Mouse (Mus musculus) heart, embryonic 16.5 days (tissue): ENCODE measurements at regions not wholly inside any gene's neighbourhood (a gene's known extent, or its start where the extent isn't known, plus 50 kb on each side); places are given as distances from the start of the nearest gene placed in this dataset.

Experiments used
- ATAC-seq: fragments of 200-750 bp; cut with Nextera tagmentation; replicated peaks from 2 replicates; pipeline ENCODE4 v1.8.0; 2017; ENCODE audit warnings: moderate number of reproducible peaks; ENCODE audit not compliant: insufficient read depth, low FRiP score; ENCODE audit errors: extremely low read depth
- H3K27ac ChIP-seq: fragments of 300-500 bp; sonication (generic); 2 replicates; pipeline ENCODE4 v1.5.1; 2014; ENCODE audit warnings: mild to moderate bottlenecking, low read length, control low read depth, moderate library complexity
- H3K27me3 ChIP-seq: fragments of 300-500 bp; sonication (generic); 2 replicates; pipeline ENCODE4 v1.6.1; 2014; ENCODE audit warnings: low read length, mixed read lengths; ENCODE audit not compliant: control insufficient read depth, insufficient read depth
- H3K36me3 ChIP-seq: fragments of 300-500 bp; sonication (generic); 2 replicates; pipeline ENCODE4 v1.6.1; 2014; ENCODE audit not compliant: control insufficient read depth, insufficient read depth
- H3K4me1 ChIP-seq: fragments of 300-500 bp; sonication (generic); 2 replicates; pipeline ENCODE4 v1.6.1; 2014; ENCODE audit warnings: low read length, mixed read lengths; ENCODE audit not compliant: control insufficient read depth, insufficient read depth
- H3K4me2 ChIP-seq: fragments of 300-500 bp; sonication (generic); 2 replicates; pipeline ENCODE4 v1.6.1; 2014; ENCODE audit warnings: low read depth, mild to moderate bottlenecking, control low read depth, low read length
- H3K4me3 ChIP-seq: fragments of 300-500 bp; sonication (generic); 2 replicates; pipeline ENCODE4 v1.5.1; 2014; ENCODE audit warnings: mild to moderate bottlenecking, control low read depth, low read length
- H3K9ac ChIP-seq: fragments of 300-500 bp; sonication (generic); 2 replicates; pipeline ENCODE4 v1.6.1; 2014; ENCODE audit warnings: low read length, control low read depth
- H3K9me3 ChIP-seq: fragments of 300-500 bp; sonication (generic); replicated peaks from 2 replicates; pipeline ENCODE4 v1.6.1; 2016; ENCODE audit warnings: low read length; ENCODE audit not compliant: control insufficient read depth
- WGBS: fragments of 180-500 bp; shearing (Covaris S2); extraction: QIAGEN DNeasy Blood & Tissue Kit; methylation state at CpG from one replicate; pipeline ENCODE4 v1.1.7; 2014; 5-methylcytosine and 5-hydroxymethylcytosine counted together

GRCm38 (mm10) chr1:166787945-166788344 lies 106.3 kb upstream of the Fmo9 start:
- WGBS, result 31% methylated on average over 1 of the region's 1 CpGs
- H3K4me1 ChIP-seq, result no peaks in the 10 kb centered on the region
- H3K36me3 ChIP-seq, result no peaks in the 10 kb centered on the region
- no peak overlapping the region for H3K9ac ChIP-seq
- no peak overlapping the region for H3K27ac ChIP-seq
- H3K4me3 ChIP-seq, result no peak overlapping the region
- no peaks in the 10 kb centered on the region for H3K27me3 ChIP-seq
- no peak for ATAC-seq
- no peak overlapping the region for H3K4me2 ChIP-seq
- H3K9me3 ChIP-seq, result no peaks in the 10 kb centered on the region

GRCm38 (mm10) chr1:166788824-166789399 lies 107.3 kb upstream of the Fmo9 start:
- Histone ChIP-seq H3K9ac (no peak overlapping the region), H3K4me1 (no peaks in the 10 kb centered on the region)

GRCm38 (mm10) chr1:166793052-166793716 lies 111.5 kb upstream of the Fmo9 start:
- WGBS, result 71% methylated on average over 6 of the region's 6 CpGs
- H3K27me3 ChIP-seq, result no peaks in the 10 kb centered on the region
- no peak overlapping the region for H3K9ac ChIP-seq
- no peak overlapping the region for H3K4me3 ChIP-seq
- H3K27ac ChIP-seq, result no peak overlapping the region
- H3K4me1 ChIP-seq, result no peaks in the 10 kb centered on the region
- H3K36me3 ChIP-seq, result no peaks in the 10 kb centered on the region
- no peak for ATAC-seq
- no peaks in the 10 kb centered on the region for H3K9me3 ChIP-seq
- H3K4me2 ChIP-seq, result no peak overlapping the region

More at GRCm38 (mm10) chr1:166788824-166789399, 107.3 kb upstream of the Fmo9 start:
- no peak overlapping the region for H3K4me3 ChIP-seq
- H3K27ac ChIP-seq, result no peak overlapping the region
- H3K36me3 ChIP-seq, result no peaks in the 10 kb centered on the region
- ATAC-seq, result no peak
- 58% methylated on average over 1 of the region's 1 CpGs for WGBS
- H3K27me3 ChIP-seq, result no peaks in the 10 kb centered on the region
- H3K9me3 ChIP-seq, result no peaks in the 10 kb centered on the region
- H3K4me2 ChIP-seq, result no peak overlapping the region

GRCm38 (mm10) chr1:166793717-166794081 lies 112.1 kb upstream of the Fmo9 start:
- no peaks in the 10 kb centered on the region for H3K36me3 ChIP-seq
- no peak overlapping the region for H3K4me2 ChIP-seq
- no peaks in the 10 kb centered on the region for H3K4me1 ChIP-seq
- no peak overlapping the region for H3K4me3 ChIP-seq
- WGBS, result 29% methylated on average over 1 of the region's 1 CpGs
- H3K27ac ChIP-seq, result no peak overlapping the region
- no peaks in the 10 kb centered on the region for H3K27me3 ChIP-seq
- no peak overlapping the region for H3K9ac ChIP-seq
- H3K9me3 ChIP-seq, result no peaks in the 10 kb centered on the region
- no peak for ATAC-seq

GRCm38 (mm10) chr1:166794622-166795244 lies 113.1 kb upstream of the Fmo9 start:
- Histone ChIP-seq H3K27me3 (no peaks in the 10 kb centered on the region), H3K4me2 (no peak overlapping the region), H3K9me3 (no peaks in the 10 kb centered on the region), H3K4me1 (no peaks in the 10 kb centered on the region), H3K9ac (no peak overlapping the region), H3K36me3 (no peaks in the 10 kb centered on the region), H3K4me3 (no peak overlapping the region), H3K27ac (no peak overlapping the region)
- 63% methylated on average over 14 of the region's 14 CpGs for WGBS
- no peak for ATAC-seq

GRCm38 (mm10) chr1:166795613-166796012 lies 114.0 kb upstream of the Fmo9 start:
- no peaks in the 10 kb centered on the region for H3K4me1 ChIP-seq
- H3K36me3 ChIP-seq, result no peaks in the 10 kb centered on the region
- no peaks in the 10 kb centered on the region for H3K9me3 ChIP-seq
- no peak overlapping the region for H3K4me2 ChIP-seq
- no peak for ATAC-seq
- no peak overlapping the region for H3K27ac ChIP-seq
- H3K9ac ChIP-seq, result no peak overlapping the region
- no peak overlapping the region for H3K4me3 ChIP-seq
- no peaks in the 10 kb centered on the region for H3K27me3 ChIP-seq
- 72% methylated on average over 4 of the region's 4 CpGs for WGBS

- H3K36me3 ChIP-seq, result no peaks in the 10 kb centered on the region
- H3K27ac ChIP-seq, result no peak overlapping the region
- no peaks in the 10 kb centered on the region for H3K9me3 ChIP-seq
- no peak overlapping the region for H3K4me3 ChIP-seq
- no peak for ATAC-seq
- no peaks in the 10 kb centered on the region for H3K4me1 ChIP-seq
- no peak overlapping the region for H3K9ac ChIP-seq
- 48% methylated on average over 6 of the region's 6 CpGs for WGBS
- H3K27me3 ChIP-seq, result no peaks in the 10 kb centered on the region
- no peak overlapping the region for H3K4me2 ChIP-seq
Measured at GRCm38 (mm10) chr1:166796362-166796925, 114.8 kb upstream of the Fmo9 start.

GRCm38 (mm10) chr1:166796931-166797330 lies 115.3 kb upstream of the Fmo9 start:
- Histone ChIP-seq H3K36me3 (no peaks in the 10 kb centered on the region), H3K27me3 (no peaks in the 10 kb centered on the region), H3K27ac (no peak overlapping the region), H3K4me1 (no peaks in the 10 kb centered on the region), H3K9me3 (no peaks in the 10 kb centered on the region), H3K9ac (no peak overlapping the region), H3K4me2 (no peak overlapping the region), H3K4me3 (no peak overlapping the region)
- 53% methylated on average over 4 of the region's 4 CpGs for WGBS
- ATAC-seq, result no peak

GRCm38 (mm10) chr1:166800953-166801603 lies 119.4 kb upstream of the Fmo9 start:
- Histone ChIP-seq H3K4me1 (no peaks in the 10 kb centered on the region), H3K9me3 (no peaks in the 10 kb centered on the region), H3K27ac (peak overlapping the region; percentile 51), H3K27me3 (no peaks in the 10 kb centered on the region), H3K9ac (no peak overlapping the region), H3K36me3 (no peaks in the 10 kb centered on the region), H3K4me3 (no peak overlapping the region), H3K4me2 (no peak overlapping the region)
- WGBS, result 70% methylated on average over 11 of the region's 11 CpGs
- ATAC-seq, result no peak
